Mouse (Mus musculus) liver, adult 2 months (tissue): ENCODE data around the gene Mnd1.

Experiments used
- CTCF ChIP-seq: fragments of 200-500 bp; IDR thresholded peaks from 2 replicates; pipeline ENCODE4 v1.5.1; 2011; ENCODE audit warnings: low read depth, low read length, control low read depth
- POLR2A ChIP-seq: fragments of 200-500 bp; IDR thresholded peaks from 2 replicates; pipeline ENCODE4 v1.6.1; 2011; ENCODE audit warnings: low read length, control low read depth; ENCODE audit not compliant: insufficient read depth; ENCODE audit errors: extremely low read depth

DNA sequence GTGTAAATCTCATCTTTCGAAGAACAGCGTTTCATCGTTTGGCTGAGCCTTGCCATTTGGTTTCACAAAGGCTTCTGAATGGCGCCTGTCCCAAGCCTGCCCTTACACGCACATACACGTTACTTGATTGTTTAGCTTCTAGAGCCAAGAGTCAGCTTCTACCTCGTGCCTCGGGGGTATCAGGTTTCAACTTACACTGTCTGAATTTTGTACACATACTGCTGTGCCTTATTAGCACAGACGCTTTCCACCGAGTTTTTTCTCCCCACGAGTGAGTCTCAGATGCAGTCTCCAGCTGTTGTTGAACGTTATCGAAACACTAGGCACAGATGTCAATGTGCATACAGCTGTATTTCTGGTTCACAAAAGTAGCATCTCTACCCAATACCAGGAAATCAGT is 96.3 kb downstream of the Mnd1 start:
- no peak for TF ChIP-seq CTCF
- no peak for TF ChIP-seq POLR2A
